In the genomic region with DNA sequence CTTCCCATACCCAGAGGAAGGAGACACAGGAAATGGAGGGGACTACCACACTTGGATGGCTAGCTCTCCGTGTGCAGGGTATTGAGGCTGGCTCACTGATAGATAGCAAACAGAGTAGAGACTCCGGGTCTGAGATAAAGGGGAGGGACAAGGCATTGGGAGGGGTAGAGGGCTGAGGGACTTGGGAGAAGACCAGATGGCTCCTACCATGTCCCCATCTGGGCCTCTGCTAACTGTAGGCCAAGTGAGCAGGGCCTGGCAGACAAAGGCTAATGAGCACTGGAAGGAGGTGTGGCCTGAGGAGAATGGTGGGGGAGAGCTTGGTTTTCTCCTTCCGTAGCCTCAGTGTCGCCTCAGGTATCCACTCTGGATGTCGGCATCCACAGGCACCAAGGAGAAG, we compare ENCODE assay signal across 9 mouse cellular contexts. TPM values are rescaled to one million over a fixed set of nuclear protein-coding genes. Genes with fewer than 3 reads are reported as not detected.
DNase-seq lines count a peak whose midpoint lies in the region; ATAC-seq and TF ChIP-seq lines count a peak whose summit lies in the region.
"Had no signal": no experiment of that assay in that cellular context is flagged by ENCODE, and none has a peak within 500 bp of the region (broad histone marks: within the 10 kb centered on the region; RNA-seq: fewer than 3 reads in every experiment).

No protein-coding gene starts in this region.

- no peaks in the 10 kb centered on the region for H3K9me3 ChIP-seq in forebrain, embryonic 14.5 days (replicated peaks; ENCODE audit: control insufficient read depth, low read length)
- no peaks in the 10 kb centered on the region for H3K9me3 ChIP-seq in liver, embryonic 14.5 days (ENCODE audit: control insufficient read depth, low read length)

- H3K9ac ChIP-seq in forebrain, embryonic 14.5 days (ENCODE audit: low read length) = no peak overlapping the region
- peak overlapping the region; percentile 69 for H3K9ac ChIP-seq in liver, embryonic 14.5 days (replicated peaks)
- H3K9ac ChIP-seq in heart, adult 2 months (ENCODE audit: low read depth, low read length) = no peak overlapping the region

- H3K36me3 ChIP-seq in forebrain, embryonic 14.5 days (ENCODE audit: control insufficient read depth, insufficient read depth, low read length) = no peaks in the 10 kb centered on the region
- no peaks in the 10 kb centered on the region for H3K36me3 ChIP-seq in liver, embryonic 14.5 days (replicated peaks; ENCODE audit: control insufficient read depth, insufficient read depth, low read depth)
- H3K36me3 ChIP-seq in heart, adult 2 months (ENCODE audit: control insufficient read depth, insufficient read depth, low read length) = no peaks in the 10 kb centered on the region

- peak; percentile 61 to 78 for DNase-seq in cerebellum, adult 18-20 months
- DNase-seq in forebrain, embryonic 14.5 days (ENCODE audit: low spot score) = peak; percentile 61
- peak in 1 of 3 experiments; percentile 37 for DNase-seq in liver, embryonic 14.5 days (ENCODE audit: low read depth in 3 of 3, low spot score in 3 of 3)
- DNase-seq in heart, adult 2 months = no peak
- DNase-seq in spleen, postnatal 10 days (ENCODE audit: low spot score in 2 of 2) = no peak
- DNase-seq in frontal cortex, postnatal 10 days (ENCODE audit: low spot score in 2 of 2) = no peak
- DNase-seq: thymus, postnatal 36 days had no signal

- peak overlapping the region; percentile 89 for H3K27ac ChIP-seq in bone marrow, adult 2 months (ENCODE audit: control insufficient read depth, insufficient read depth, low read depth, low read length, poor library complexity)
- H3K27ac ChIP-seq in forebrain, embryonic 14.5 days (ENCODE audit: low read depth, low read length) = no peak overlapping the region
- H3K27ac ChIP-seq in liver, embryonic 14.5 days = peak overlapping the region; percentile 98
- no peak overlapping the region for H3K27ac ChIP-seq in heart, adult 2 months

- H3K4me1 ChIP-seq in bone marrow, adult 2 months (ENCODE audit: control insufficient read depth, insufficient read depth, low read length) = peaks cover 14% of the 10 kb centered on the region
- H3K4me1 ChIP-seq in forebrain, embryonic 14.5 days (ENCODE audit: control insufficient read depth, insufficient read depth, low read length) = no peaks in the 10 kb centered on the region
- peaks cover 52% of the 10 kb centered on the region in 2 experiments for H3K4me1 ChIP-seq in liver, embryonic 14.5 days (replicated peaks; ENCODE audit: control insufficient read depth in 2 of 2, insufficient read depth in 2 of 2, low read length in 1 of 2)
- peaks cover 3% of the 10 kb centered on the region for H3K4me1 ChIP-seq in heart, adult 2 months (ENCODE audit: control insufficient read depth, insufficient read depth, low read length)

- intact Hi-C loops in heart, adult 2 months (cut with DNase I) = no loop called here

- peak; percentile 76 for ATAC-seq in forebrain, embryonic 14.5 days
- ATAC-seq in liver, embryonic 14.5 days (ENCODE audit: insufficient read depth) = peak; percentile 11

- peak overlapping the region; percentile 21 for H3K4me3 ChIP-seq in bone marrow, adult 2 months (replicated peaks; ENCODE audit: control insufficient read depth, low read depth, low read length)
- H3K4me3 ChIP-seq in forebrain, embryonic 14.5 days (ENCODE audit: low read depth, low read length) = no peak overlapping the region
- H3K4me3 ChIP-seq in liver, embryonic 14.5 days (ENCODE audit: insufficient read depth in 1 of 2, low read depth in 2 of 2, low read length in 2 of 2) = peak overlapping the region in 1 of 2 experiments; percentile 37; a peak in 2 of 4 replicates
- no peak overlapping the region for H3K4me3 ChIP-seq in heart, adult 2 months
- H3K4me3 ChIP-seq: megakaryocyte, embryonic 14.5 days had no signal

- TF ChIP-seq POLR2A in bone marrow, adult 2 months (IDR thresholded peaks at IDR 0.05; ENCODE audit: borderline replicate concordance, control insufficient read depth, low read depth, low read length) = no peak
- no peak for TF ChIP-seq POLR2A in heart, adult 2 months (IDR thresholded peaks at IDR 0.05; ENCODE audit: insufficient read depth, low read depth, low read length)

- 63% methylated on average over 5 of the region's 5 CpGs for WGBS in bone marrow, adult 2 months
- WGBS in forebrain, embryonic 14.5 days = 57% methylated on average over 5 of the region's 5 CpGs
- 39% methylated on average over 5 of the region's 5 CpGs for WGBS in liver, embryonic 14.5 days (ENCODE audit: insufficient replicate concordance)
- 64% methylated on average over 5 of the region's 5 CpGs for WGBS in heart, adult 2 months

- TF ChIP-seq CTCF in bone marrow, adult 2 months (IDR thresholded peaks at IDR 0.05; ENCODE audit: control insufficient read depth, insufficient read depth, low read length) = no peak
- TF ChIP-seq CTCF in liver, embryonic 14.5 days (IDR thresholded peaks at IDR 0.05; ENCODE audit: low read depth) = no peak
- TF ChIP-seq CTCF in heart, adult 2 months (IDR thresholded peaks at IDR 0.05) = no peak

- no peak overlapping the region for H3K4me2 ChIP-seq in forebrain, embryonic 14.5 days (ENCODE audit: low read length)
- peak overlapping the region; percentile 83 for H3K4me2 ChIP-seq in liver, embryonic 14.5 days (ENCODE audit: low read depth)

- no peaks in the 10 kb centered on the region for H3K79me2 ChIP-seq in heart, adult 2 months (replicated peaks; ENCODE audit: control insufficient read depth, insufficient read depth, low read length)

- no peak for TF ChIP-seq EP300 in liver, embryonic 14.5 days (IDR thresholded peaks at IDR 0.05; ENCODE audit: low read depth)
- TF ChIP-seq EP300 in heart, adult 2 months (IDR thresholded peaks at IDR 0.05; ENCODE audit: insufficient read depth, low read depth, low read length) = no peak

- no peaks in the 10 kb centered on the region for H3K27me3 ChIP-seq in forebrain, embryonic 14.5 days (replicated peaks; ENCODE audit: control insufficient read depth, insufficient read depth, low read length)
- peaks cover 13% of the 10 kb centered on the region for H3K27me3 ChIP-seq in liver, embryonic 14.5 days (ENCODE audit: control insufficient read depth, insufficient read depth, low read length)
- H3K27me3 ChIP-seq in heart, adult 2 months (ENCODE audit: control insufficient read depth, insufficient read depth, low read length) = no peaks in the 10 kb centered on the region

RNA-seq across cellular contexts. Expression of gene Mxi1, which starts 50.8 kb away (rescaled TPM):
- 32.4 and 39.2 TPM in 2 replicates for polyA plus RNA-seq in bone marrow, adult 2 months (2011; ENCODE audit: insufficient read depth, insufficient read length, low replicate concordance, missing spikeins)
- 27.6 and 41.0 TPM in 2 replicates for polyA plus RNA-seq in forebrain, embryonic 14.5 days (2014; fragmentation: Nextera tagmentation; extraction: Ambion mirVana)
- 11.1 and 16.5 TPM in 2 replicates for polyA plus RNA-seq in liver, embryonic 14.5 days (2012; rRNA removed)
- 27.7 and 33.1 TPM in 2 replicates for polyA plus RNA-seq in liver, embryonic 14.5 days (2014; fragmentation: Nextera tagmentation; extraction: Ambion mirVana)
- total RNA-seq in heart, adult 2 months (2021) = 10 to 100 TPM; 38.7 to 49.6 TPM
- 20.9 and 29.7 TPM in 2 replicates for polyA plus RNA-seq in heart, adult 2 months (2012; rRNA removed)

Comparison
In these comparisons a context has a peak if more than half of its experiments do, and no peak if none do; other contexts are left out.
1. H3K27ac ChIP-seq: peak in bone marrow, adult 2 months (single experiment) and liver, embryonic 14.5 days (single experiment); none in forebrain, embryonic 14.5 days (single experiment) and heart, adult 2 months (single experiment).
2. DNase-seq: peak in cerebellum, adult 18-20 months (2 of 2) and forebrain, embryonic 14.5 days (single experiment); none in heart, adult 2 months (0 of 2), spleen, postnatal 10 days (0 of 2) and frontal cortex, postnatal 10 days (0 of 2).